Mouse (Mus musculus) c-Kit-positive CD71-negative TER-119-negative erythroid progenitor cells, embryonic 14.5 days (primary cell): ENCODE results near the gene Rho.

Experiments used
- DNase-seq: peaks from one replicate; pipeline ENCODE4 v3.0.0-alpha.2; 2013; ENCODE audit warnings: low read depth

The Rho gene

GRCm38 (mm10) chr6:115956922-115957601, 25.5 kb downstream of the Rho start:
- DNase-seq = no peak

GRCm38 (mm10) chr6:115957681-115958080, 26.1 kb downstream of the Rho start:
- no peak for DNase-seq

GRCm38 (mm10) chr6:115958445-115958844, 26.9 kb downstream of the Rho start:
- no peak for DNase-seq

- DNase-seq = no peak
These were observed 27.7 kb downstream of the Rho start for GRCm38 (mm10) chr6:115959151-115959691.

- DNase-seq = no peak
These were observed 28.8 kb downstream of the Rho start for GRCm38 (mm10) chr6:115960322-115960721.

- DNase-seq = no peak
These were observed 30.2 kb downstream of the Rho start for GRCm38 (mm10) chr6:115961743-115962142.

- no peak for DNase-seq
These were observed 31.0 kb downstream of the Rho start for GRCm38 (mm10) chr6:115962439-115963085.

- no peak for DNase-seq
These were observed 32.1 kb downstream of the Rho start for GRCm38 (mm10) chr6:115963656-115964055.

- no peak for DNase-seq
These were observed 34.8 kb downstream of the Rho start for GRCm38 (mm10) chr6:115966227-115966966.

- no peak for DNase-seq
These were observed 35.8 kb downstream of the Rho start for GRCm38 (mm10) chr6:115967291-115967880.

GRCm38 (mm10) chr6:115968086-115968485, 36.5 kb downstream of the Rho start:
- DNase-seq = no peak

- no peak for DNase-seq
These were observed 37.2 kb downstream of the Rho start for GRCm38 (mm10) chr6:115968700-115969099.

- DNase-seq = no peak
These were observed 37.6 kb downstream of the Rho start for GRCm38 (mm10) chr6:115969103-115969502.

GRCm38 (mm10) chr6:115969952-115970351, 38.4 kb downstream of the Rho start:
- DNase-seq = no peak

- no peak for DNase-seq
These were observed 39.9 kb downstream of the Rho start for GRCm38 (mm10) chr6:115971273-115972060.

- DNase-seq = no peak
These were observed 40.7 kb downstream of the Rho start for GRCm38 (mm10) chr6:115972083-115972764.

- DNase-seq = no peak
These were observed 41.8 kb downstream of the Rho start for GRCm38 (mm10) chr6:115973139-115973875.

- no peak for DNase-seq
These were observed 42.5 kb downstream of the Rho start for GRCm38 (mm10) chr6:115973881-115974662.

GRCm38 (mm10) chr6:115975606-115976005, 44.1 kb downstream of the Rho start:
- DNase-seq = no peak
